Mouse (Mus musculus): ENCODE data around the gene Pbx1. TPM values are rescaled to one million over a fixed set of nuclear protein-coding genes. Genes with fewer than 3 reads are reported as not detected.

Pbx1 gene
- polyA plus RNA-seq, 1 experiment = 56.8 TPM

DNA sequence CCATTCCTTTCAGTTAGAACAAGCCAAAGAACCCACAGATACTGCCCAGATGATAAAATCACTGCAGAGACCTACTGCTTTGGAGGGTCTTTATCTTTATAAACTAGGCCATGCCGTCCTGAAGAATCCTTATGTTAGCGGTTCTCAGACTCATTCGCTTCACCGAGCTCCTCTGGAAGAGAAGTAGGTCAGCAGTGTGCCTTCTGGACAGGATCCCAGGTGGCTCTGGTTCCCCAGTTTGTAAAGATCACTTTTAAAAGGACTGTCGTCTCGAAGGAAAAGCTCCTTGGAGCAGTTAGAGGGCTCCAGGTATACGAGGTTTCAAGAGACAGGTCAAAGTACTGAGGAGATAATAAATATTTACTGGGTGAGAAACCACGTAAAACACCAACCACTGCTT lies 23.1 kb upstream of the Pbx1 start:
- TF ChIP-seq CTCF (IDR thresholded peaks at IDR 0.05; ENCODE audit: insufficient read depth, low read length) (no peak), POLR2A (IDR thresholded peaks at IDR 0.05; ENCODE audit: borderline replicate concordance, extremely low read depth, low read depth, low read length) (no peak)
- Histone ChIP-seq H3K4me3 (replicated peaks; ENCODE audit: extremely low read depth, low read depth, low read length) (no peak overlapping the region), H3K4me1 (ENCODE audit: control insufficient read depth, insufficient read depth, low read length) (no peaks in the 10 kb centered on the region; the same call in 1 of the 2 replicates)
- DNase-seq = no peak
- 79% methylated on average over 8 of the region's 8 CpGs for WGBS

DNA sequence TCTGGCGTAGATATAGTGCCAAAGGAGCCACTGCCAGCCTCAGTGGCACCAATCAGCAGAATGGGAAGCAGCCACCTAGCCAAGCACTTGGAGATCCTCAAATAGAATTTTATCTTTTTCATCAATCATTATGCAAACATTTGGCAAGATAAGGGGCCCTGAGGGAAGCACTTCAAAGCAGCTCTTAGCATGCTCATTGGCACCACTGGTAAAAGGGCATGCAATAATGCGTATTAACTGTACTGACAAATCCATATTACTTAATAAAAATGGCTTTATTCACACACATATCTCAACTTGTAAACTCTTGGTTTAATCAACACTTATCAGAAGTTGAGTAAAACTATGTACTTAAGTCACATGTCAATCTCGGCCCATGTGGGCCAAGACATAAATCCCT lies 1.6 kb upstream of the Pbx1 start:
- Histone ChIP-seq H3K4me1 (ENCODE audit: control insufficient read depth, insufficient read depth, low read length) (peaks cover 3% of the 10 kb centered on the region; the same call in 1 of the 2 replicates), H3K4me3 (replicated peaks; ENCODE audit: extremely low read depth, low read depth, low read length) (no peak overlapping the region)
- TF ChIP-seq CTCF (IDR thresholded peaks at IDR 0.05; ENCODE audit: insufficient read depth, low read length) (no peak), POLR2A (IDR thresholded peaks at IDR 0.05; ENCODE audit: borderline replicate concordance, extremely low read depth, low read depth, low read length) (no peak)
- DNase-seq = no peak
- 76% methylated on average over 3 of the region's 3 CpGs for WGBS

DNA sequence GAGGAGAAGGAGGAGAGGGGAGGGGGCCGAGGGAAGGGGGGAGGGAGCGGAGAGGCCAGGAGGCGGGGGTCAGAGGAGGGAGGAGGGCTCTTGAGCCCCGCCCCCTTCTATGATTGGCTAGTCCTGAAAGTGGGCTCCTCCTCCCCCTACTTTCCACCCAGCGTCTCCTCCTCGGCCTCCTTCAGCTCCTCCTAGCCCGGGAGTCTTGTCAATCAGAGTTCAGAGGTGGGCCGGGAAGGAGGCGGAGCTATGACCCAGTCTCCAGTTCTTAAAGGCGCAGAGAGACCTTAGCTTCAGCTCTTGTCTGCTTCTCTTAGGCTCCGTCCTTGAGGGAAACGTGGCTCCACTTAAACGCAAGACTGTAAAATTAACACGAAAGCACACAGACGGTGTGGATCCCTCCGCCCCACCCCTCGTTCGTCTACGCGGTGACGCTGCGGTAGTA lies 233 bp upstream of the Pbx1 start:
- under 1% methylated on average over 20 of the region's 22 CpGs for WGBS
- Histone ChIP-seq H3K4me3 (replicated peaks; ENCODE audit: extremely low read depth, low read depth, low read length) (peak overlapping the region; percentile 97), H3K4me1 (ENCODE audit: control insufficient read depth, insufficient read depth, low read length) (peaks cover 3% of the 10 kb centered on the region; the same call in 1 of the 2 replicates)
- DNase-seq = peak; percentile 93
- TF ChIP-seq POLR2A (IDR thresholded peaks at IDR 0.05; ENCODE audit: borderline replicate concordance, extremely low read depth, low read depth, low read length) = peak; percentile 77; the same call in 1 of the 2 replicates
- TF ChIP-seq CTCF (IDR thresholded peaks at IDR 0.05; ENCODE audit: insufficient read depth, low read length) = no peak

DNA sequence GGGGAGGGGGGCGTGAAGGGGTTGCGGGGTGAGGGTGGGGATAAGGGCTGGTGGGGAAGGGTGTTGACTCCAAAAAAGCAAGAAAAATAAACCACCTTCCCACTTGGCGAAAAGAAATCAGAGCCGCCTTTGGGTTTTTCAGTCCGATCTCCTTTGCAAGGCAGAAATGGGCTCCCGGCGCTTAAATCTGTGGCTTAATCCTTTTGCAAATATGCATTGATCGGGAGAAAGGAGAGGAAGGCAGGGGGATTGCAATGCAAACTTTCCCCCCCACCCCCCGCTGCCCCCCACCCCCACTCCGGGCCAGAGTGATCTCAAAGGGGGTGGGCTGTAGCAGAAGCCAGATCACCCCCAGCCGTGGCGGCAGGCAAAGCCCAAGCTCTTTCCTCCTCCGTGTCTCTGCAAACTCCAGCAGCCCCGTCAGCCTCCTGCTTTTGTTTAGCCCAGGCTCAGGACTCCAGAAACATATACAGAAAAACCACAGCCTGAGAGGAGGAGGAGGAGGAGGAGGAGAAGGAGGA lies 299 bp downstream of the Pbx1 start:
- peak; percentile 84 for DNase-seq
- peak; percentile 91 for TF ChIP-seq POLR2A (IDR thresholded peaks at IDR 0.05; ENCODE audit: borderline replicate concordance, extremely low read depth, low read depth, low read length)
- no peak for TF ChIP-seq CTCF (IDR thresholded peaks at IDR 0.05; ENCODE audit: insufficient read depth, low read length)
- Histone ChIP-seq H3K4me3 (replicated peaks; ENCODE audit: extremely low read depth, low read depth, low read length) (peak overlapping the region; percentile 66), H3K4me1 (ENCODE audit: control insufficient read depth, insufficient read depth, low read length) (peaks cover 3% of the 10 kb centered on the region; the same call in 1 of the 2 replicates)
- 1% methylated on average over 14 of the region's 14 CpGs for WGBS

DNA sequence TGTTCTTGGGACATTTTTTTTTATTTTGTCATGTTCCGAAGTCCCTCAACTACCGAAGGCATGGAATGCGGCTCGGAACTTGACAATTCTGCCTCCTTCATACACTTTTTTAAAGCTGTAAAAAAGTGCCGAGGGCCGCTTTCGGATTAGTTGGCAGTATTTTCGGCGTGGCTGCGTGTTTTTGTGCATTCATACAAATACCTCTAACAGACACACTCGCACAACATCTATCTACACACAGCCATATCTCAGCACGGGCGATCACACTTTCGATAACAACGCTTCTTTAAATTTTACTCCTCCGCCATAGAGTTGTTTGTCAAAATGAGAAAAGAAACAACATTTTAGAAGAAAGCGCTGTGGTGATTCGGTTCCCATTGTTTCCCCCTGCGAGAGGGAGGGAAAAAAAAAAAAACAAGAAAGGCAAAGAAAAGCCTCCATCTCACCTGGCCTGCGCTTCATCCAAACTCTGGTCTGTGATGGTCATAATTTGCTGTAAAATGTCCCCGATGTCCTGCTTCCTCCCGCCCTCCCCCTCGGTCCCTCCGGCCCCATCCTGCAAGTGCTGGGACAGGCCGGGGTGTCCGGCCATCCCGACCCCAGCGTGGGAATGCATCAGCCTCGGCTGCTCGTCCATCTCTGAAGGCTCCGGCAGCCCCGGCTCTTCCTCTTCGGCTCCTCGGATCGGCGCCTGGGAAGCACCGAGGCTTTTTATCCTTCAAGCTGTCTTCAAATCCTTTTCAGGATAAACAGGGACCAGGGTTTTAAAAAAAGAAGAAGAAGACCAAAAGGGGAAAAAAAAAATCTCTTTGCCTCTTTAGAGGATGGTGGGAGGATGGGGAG lies 981 bp downstream of the Pbx1 start:
- TF ChIP-seq CTCF (IDR thresholded peaks at IDR 0.05; ENCODE audit: insufficient read depth, low read length) (no peak), POLR2A (IDR thresholded peaks at IDR 0.05; ENCODE audit: borderline replicate concordance, extremely low read depth, low read depth, low read length) (no peak)
- Histone ChIP-seq H3K4me1 (ENCODE audit: control insufficient read depth, insufficient read depth, low read length) (peaks cover 3% of the 10 kb centered on the region; the same call in 1 of the 2 replicates), H3K4me3 (replicated peaks; ENCODE audit: extremely low read depth, low read depth, low read length) (peak overlapping the region; percentile 66)
- WGBS = 1% methylated on average over 37 of the region's 37 CpGs
- DNase-seq = peak; percentile 62

DNA sequence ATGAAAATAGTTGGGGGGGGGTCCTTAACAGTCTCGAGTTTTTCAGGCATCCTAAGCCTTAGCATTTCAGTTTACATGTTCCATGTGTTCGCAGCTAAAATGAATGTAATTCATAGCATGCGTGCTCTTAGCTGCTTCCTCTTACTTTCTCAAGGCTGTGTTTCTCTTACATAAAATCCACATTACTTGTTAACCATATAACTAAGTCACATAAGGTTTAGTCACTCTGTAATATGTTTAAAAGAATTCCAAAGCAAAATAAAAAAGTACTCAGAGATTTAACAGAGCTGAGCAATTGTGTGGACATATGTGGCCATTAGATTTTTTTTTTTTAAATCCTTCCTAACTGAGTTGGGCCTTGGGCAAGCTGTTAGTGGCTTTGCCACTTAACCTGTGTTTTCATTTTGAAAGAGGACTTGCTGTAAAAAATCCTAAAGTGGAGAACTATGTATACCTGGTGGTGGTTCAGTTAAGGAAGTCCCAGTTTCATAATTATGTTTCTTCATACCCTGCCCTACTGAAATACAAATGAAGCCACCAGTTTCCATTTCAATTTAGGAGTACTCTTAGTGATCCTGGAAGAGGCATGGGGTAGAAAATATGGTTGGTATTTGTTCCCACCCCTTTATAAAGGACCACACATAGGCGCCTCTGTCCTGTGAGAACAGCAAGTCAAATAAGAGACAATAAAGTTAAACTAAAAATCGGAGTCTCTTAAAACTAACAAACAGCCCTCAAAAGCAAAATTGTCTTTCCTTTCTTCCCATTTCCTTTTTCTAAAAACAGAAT lies 2.0 kb downstream of the Pbx1 start:
- Histone ChIP-seq H3K4me3 (replicated peaks; ENCODE audit: extremely low read depth, low read depth, low read length) (peak overlapping the region; percentile 68), H3K4me1 (ENCODE audit: control insufficient read depth, insufficient read depth, low read length) (peaks cover 3% of the 10 kb centered on the region; the same call in 1 of the 2 replicates)
- DNase-seq = no peak
- TF ChIP-seq CTCF (IDR thresholded peaks at IDR 0.05; ENCODE audit: insufficient read depth, low read length) = no peak
- TF ChIP-seq POLR2A (IDR thresholded peaks at IDR 0.05; ENCODE audit: borderline replicate concordance, extremely low read depth, low read depth, low read length) = no peak
- 9% methylated on average over 5 of the region's 5 CpGs for whole genome bisulfite sequencing

DNA sequence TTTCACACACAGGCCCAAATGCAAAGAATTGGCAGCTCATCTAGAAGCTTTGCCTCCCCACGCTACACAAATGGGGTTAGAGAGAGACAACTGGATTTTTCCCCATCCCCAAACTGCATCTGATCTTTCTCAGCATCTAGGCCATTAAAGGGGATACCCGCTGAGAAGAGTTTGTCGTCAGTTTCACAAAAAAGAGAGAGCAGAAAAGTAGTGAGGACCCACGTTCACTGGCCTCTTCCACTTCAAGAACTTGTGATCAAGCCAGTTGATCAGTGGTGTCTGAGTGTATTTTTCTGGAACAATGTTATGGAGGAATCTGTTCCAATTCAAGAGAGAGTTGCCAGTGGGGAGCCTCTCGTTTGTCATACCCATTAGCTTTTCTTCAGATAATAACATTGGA lies 2.7 kb downstream of the Pbx1 start:
- Histone ChIP-seq H3K4me3 (replicated peaks; ENCODE audit: extremely low read depth, low read depth, low read length) (peak overlapping the region; percentile 59), H3K4me1 (ENCODE audit: control insufficient read depth, insufficient read depth, low read length) (peaks cover 1% of the 10 kb centered on the region; the same call in 1 of the 2 replicates)
- 14% methylated on average over 5 of the region's 5 CpGs for WGBS
- TF ChIP-seq POLR2A (IDR thresholded peaks at IDR 0.05; ENCODE audit: borderline replicate concordance, extremely low read depth, low read depth, low read length) (no peak), CTCF (IDR thresholded peaks at IDR 0.05; ENCODE audit: insufficient read depth, low read length) (no peak)
- DNase-seq = no peak

DNA sequence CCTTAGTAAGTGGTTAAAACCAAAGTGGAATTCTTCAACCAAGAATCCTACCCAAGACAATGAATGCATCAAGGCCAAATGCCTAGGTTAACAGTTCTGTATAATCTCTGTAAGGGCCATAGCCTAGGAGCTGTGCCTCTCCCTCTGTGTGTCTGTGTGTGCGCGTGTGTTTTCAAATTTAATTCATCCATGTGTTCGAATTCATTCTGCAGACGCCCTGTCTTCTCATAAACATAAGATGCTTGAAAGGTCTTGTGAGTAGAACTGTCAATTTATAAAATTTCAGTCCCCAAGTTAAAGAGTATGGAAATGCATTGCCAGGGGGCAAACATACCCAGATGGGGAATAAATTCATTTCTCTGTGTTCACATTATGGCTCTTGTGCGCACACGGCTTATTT lies 3.8 kb downstream of the Pbx1 start:
- no peaks in the 10 kb centered on the region; the same call in 1 of the 2 replicates for H3K4me1 ChIP-seq (ENCODE audit: control insufficient read depth, insufficient read depth, low read length)
- WGBS = 50% methylated on average over 6 of the region's 6 CpGs
- peak overlapping the region; percentile 34 for H3K4me3 ChIP-seq (replicated peaks; ENCODE audit: extremely low read depth, low read depth, low read length)
- DNase-seq = no peak
- TF ChIP-seq CTCF (IDR thresholded peaks at IDR 0.05; ENCODE audit: insufficient read depth, low read length) = no peak
- no peak for TF ChIP-seq POLR2A (IDR thresholded peaks at IDR 0.05; ENCODE audit: borderline replicate concordance, extremely low read depth, low read depth, low read length)

DNA sequence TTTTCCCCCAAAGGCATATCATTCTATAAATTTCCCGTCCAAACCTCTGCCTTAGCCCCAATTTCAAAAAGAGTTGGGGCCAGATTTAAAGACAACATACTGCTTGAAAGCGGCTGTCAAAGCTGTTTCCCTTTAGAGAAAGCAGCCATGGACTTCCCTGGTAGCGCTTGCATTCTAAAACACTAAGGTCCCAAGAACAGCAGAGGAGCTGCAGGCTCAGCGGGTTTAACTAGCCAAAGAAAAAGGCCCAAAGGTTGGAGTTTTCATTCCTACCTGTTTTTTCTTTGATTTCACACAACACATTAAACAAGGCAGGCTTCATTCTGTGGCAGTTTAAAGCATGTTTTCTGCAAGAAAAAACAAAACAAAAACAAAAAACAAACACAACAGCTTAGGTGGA lies 4.5 kb downstream of the Pbx1 start:
- 50% methylated on average over 4 of the region's 4 CpGs for WGBS
- Histone ChIP-seq H3K4me1 (ENCODE audit: control insufficient read depth, insufficient read depth, low read length) (no peaks in the 10 kb centered on the region; the same call in 1 of the 2 replicates), H3K4me3 (replicated peaks; ENCODE audit: extremely low read depth, low read depth, low read length) (no peak overlapping the region)
- DNase-seq = no peak
- no peak for TF ChIP-seq CTCF (IDR thresholded peaks at IDR 0.05; ENCODE audit: insufficient read depth, low read length)
- no peak for TF ChIP-seq POLR2A (IDR thresholded peaks at IDR 0.05; ENCODE audit: borderline replicate concordance, extremely low read depth, low read depth, low read length)

All from lung, adult 2 months (tissue).